Mouse (Mus musculus) liver, postnatal 0 days (tissue): Measurements from ENCODE around the gene Ifitm1.

Experiments used
- CTCF ChIP-seq: sonication (generic); IDR thresholded peaks from 2 replicates; pipeline ENCODE4 v1.5.1; 2016; ENCODE audit warnings: antibody characterized with exemption, low read depth
- EP300 ChIP-seq: IDR thresholded peaks from 2 replicates; pipeline ENCODE4 v1.6.1; 2016; ENCODE audit warnings: antibody characterized with exemption, low read depth, mild to moderate bottlenecking

- no peak for TF ChIP-seq CTCF
- TF ChIP-seq EP300 = no peak
Measured at GRCm38 (mm10) chr7:140962733-140963132, 4.3 kb upstream of the Ifitm1 start.
